Mouse (Mus musculus): ENCODE data around the gene Snrnp200.
"Not testable (repeated sequence)": the region's sequence is repeated elsewhere in the genome, so short reads cannot be mapped to it uniquely, and the experiment has no call there.

Snrnp200 gene

GRCm38 (mm10) chr2:127207547-127208451 lies at the start of gene Snrnp200, which contains the start of gene 1810024B03Rik:
Gene Snrnp200, plus strand, starts transcription at chr2:127208386.
Gene 1810024B03Rik, minus strand, starts transcription at chr2:127208280.
- peak; percentile 96 for DNase-seq

- no peak for DNase-seq
Observed at GRCm38 (mm10) chr2:127165675-127166074, 42.5 kb upstream of the Snrnp200 start.

GRCm38 (mm10) chr2:127166261-127166660 lies 41.9 kb upstream of the Snrnp200 start:
- peak; percentile 41 for DNase-seq

- DNase-seq: peak; percentile 90
Observed at GRCm38 (mm10) chr2:127182598-127183381, 25.4 kb upstream of the Snrnp200 start.

GRCm38 (mm10) chr2:127189574-127189973 lies 18.6 kb upstream of the Snrnp200 start:
- no peak for DNase-seq

- DNase-seq: peak; percentile 67
Observed at GRCm38 (mm10) chr2:127204932-127205331, 3.3 kb upstream of the Snrnp200 start.

GRCm38 (mm10) chr2:127205936-127206335 lies 2.2 kb upstream of the Snrnp200 start:
- not testable (repeated sequence) for DNase-seq

GRCm38 (mm10) chr2:127206916-127207315 lies 1.3 kb upstream of the Snrnp200 start:
- DNase-seq: no peak

- DNase-seq: no peak
Observed at GRCm38 (mm10) chr2:127208452-127208769, 225 bp downstream of the Snrnp200 start.

GRCm38 (mm10) chr2:127210701-127211100 lies 2.5 kb downstream of the Snrnp200 start:
- no peak for DNase-seq

- DNase-seq: no peak
Observed at GRCm38 (mm10) chr2:127217746-127218145, 9.6 kb downstream of the Snrnp200 start.

GRCm38 (mm10) chr2:127225261-127225660 lies 17.1 kb downstream of the Snrnp200 start:
- no peak for DNase-seq

- no peak for DNase-seq
Observed at GRCm38 (mm10) chr2:127237897-127238610, 29.9 kb downstream of the Snrnp200 start.

GRCm38 (mm10) chr2:127240065-127240464 lies 31.9 kb downstream of the Snrnp200 start:
- peak; percentile 50 for DNase-seq

- DNase-seq: peak; percentile 99
Observed at GRCm38 (mm10) chr2:127247592-127248333, 39.6 kb downstream of the Snrnp200 start, which contains the start of the genes Ciao1 and Tmem127. Gene Ciao1, minus strand, starts transcription at chr2:127247816. Gene Tmem127, plus strand, starts transcription at chr2:127247908.

GRCm38 (mm10) chr2:127248334-127249004 lies 40.3 kb downstream of the Snrnp200 start:
- DNase-seq: peak; percentile 55

- DNase-seq: no peak
Observed at GRCm38 (mm10) chr2:127250291-127251008, 42.3 kb downstream of the Snrnp200 start.

- peak; percentile 35 for DNase-seq
Observed at GRCm38 (mm10) chr2:127251457-127251856, 43.3 kb downstream of the Snrnp200 start.

GRCm38 (mm10) chr2:127251880-127252527 lies 43.8 kb downstream of the Snrnp200 start:
- DNase-seq: peak; percentile 43

GRCm38 (mm10) chr2:127252787-127253186 lies 44.6 kb downstream of the Snrnp200 start:
- peak; percentile 41 for DNase-seq

All from kidney, postnatal 14 days (tissue).